Mouse (Mus musculus): ENCODE results near the gene Utp14b. TPM values are rescaled to one million over a fixed set of nuclear protein-coding genes. Genes with fewer than 3 reads are reported as not detected.

The Utp14b gene
- total RNA-seq, 2 experiments from 2014 or later: 0.98 to 1.1 TPM

DNA sequence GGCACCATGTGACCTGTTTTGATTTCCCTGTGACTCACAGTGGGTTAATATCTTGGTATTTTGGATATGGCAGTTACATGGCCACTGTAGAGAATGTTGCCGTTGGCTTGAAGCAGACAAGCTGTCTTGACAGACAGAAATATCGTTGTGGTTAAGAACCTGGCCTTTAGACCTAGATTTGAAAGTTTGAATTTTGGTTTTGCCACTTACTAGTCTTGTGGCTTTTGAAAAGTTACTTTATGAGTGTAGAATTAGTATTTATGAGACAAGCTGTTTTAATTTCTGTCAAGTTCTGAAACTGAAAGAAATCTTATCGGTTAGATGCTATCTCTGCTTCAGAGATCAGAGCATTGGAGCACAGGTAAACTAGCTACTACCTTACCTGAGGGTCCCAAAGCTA is 24.5 kb downstream of the Utp14b start:
- intact Hi-C loops (cut with DNase I): no loop called here
- no peak for DNase-seq

GRCm38 (mm10) chr1:78684128-78684527 is 26.3 kb downstream of the Utp14b start:
- no peak for DNase-seq

GRCm38 (mm10) chr1:78686872-78687271 is 29.0 kb downstream of the Utp14b start:
- peak; percentile 12 to 20 for DNase-seq

More at GRCm38 (mm10) chr1:78684128-78684527, 26.3 kb downstream of the Utp14b start:
- intact Hi-C loops (cut with DNase I): no loop called here

DNA sequence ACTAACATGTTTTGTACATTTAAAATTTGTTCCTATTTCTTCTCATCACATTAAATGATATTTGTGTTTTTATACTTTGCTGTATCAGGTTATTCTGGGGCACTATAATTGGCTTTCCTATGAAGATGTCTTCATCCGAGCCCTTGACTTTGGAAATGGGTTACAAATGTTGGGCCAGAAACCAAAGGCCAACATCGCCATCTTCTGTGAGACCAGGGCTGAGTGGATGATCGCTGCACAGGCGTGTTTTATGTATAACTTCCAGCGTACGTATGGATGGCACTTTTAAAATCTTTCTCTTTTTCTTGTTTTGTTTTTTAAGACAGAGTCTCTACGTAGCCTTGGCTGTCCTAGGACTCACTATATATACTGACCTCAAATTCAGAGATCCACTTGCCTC is 30.3 kb downstream of the Utp14b start:
- no peak for DNase-seq
- intact Hi-C loops (cut with DNase I): no loop called here

More at GRCm38 (mm10) chr1:78686872-78687271, 29.0 kb downstream of the Utp14b start:
- intact Hi-C loops (cut with DNase I): loop anchor here (1.0 kb wide), 1 partner anchor 151 kb away; no protein-coding TSS in a partner anchor

DNA sequence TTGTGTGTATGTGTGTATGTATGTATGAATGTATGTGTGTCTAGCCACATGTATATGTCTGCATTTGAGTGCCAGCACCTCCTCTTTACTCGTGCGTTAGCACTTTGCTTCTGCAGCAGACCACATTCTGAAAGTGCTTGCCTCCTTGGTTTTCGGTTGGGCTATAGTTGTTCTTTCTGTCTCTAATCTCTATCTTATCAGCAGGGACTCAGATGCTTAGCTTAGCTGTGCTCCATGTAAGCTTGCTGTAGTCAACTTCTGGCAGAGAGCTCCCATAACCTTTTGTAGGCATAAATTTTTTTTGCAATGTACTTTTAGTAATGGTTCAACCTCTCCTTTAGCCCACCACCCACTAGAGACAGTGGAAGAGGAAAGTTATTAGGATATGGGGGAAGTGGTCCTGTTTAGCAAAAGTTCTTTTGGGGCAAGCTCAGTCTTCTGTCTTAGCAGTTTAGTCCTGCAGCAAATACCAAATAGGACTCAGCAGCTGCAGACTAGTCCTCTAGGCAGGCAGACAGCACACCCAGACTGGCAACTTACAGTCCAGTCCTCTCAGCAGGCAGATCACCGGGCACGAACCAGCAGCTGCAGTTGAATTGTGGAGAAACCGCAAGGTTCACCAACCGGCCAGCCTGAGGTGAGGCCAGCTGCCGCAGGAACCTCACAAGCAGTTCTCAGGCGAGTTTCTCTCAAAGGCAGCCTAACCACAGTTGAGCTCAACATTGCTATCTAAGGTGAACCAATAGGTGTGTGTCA is 36.8 kb downstream of the Utp14b start:
- intact Hi-C loops (cut with DNase I): no loop called here
- no peak for DNase-seq

GRCm38 (mm10) chr1:78696305-78696704 is 38.5 kb downstream of the Utp14b start:
- no peak for DNase-seq
- intact Hi-C loops (cut with DNase I): no loop called here

DNA sequence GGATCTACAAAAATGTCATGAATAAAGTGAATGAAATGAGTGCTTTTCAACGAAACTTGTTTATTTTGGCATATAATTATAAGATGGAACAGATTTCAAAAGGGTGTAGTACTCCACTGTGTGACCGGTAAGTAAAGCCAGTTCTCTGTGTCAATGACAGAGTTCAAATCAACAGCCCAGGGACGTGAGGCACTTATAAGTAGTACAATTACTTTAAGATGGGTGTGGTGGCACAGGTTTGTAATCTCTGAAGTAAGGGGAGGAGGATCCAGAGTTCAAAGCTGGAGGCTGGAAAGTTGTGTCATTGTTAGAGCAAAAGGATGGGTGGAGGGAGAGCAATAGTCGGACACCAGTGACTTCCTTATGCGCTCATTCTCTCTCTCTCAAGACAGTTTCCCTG is 39.1 kb downstream of the Utp14b start:
- intact Hi-C loops (cut with DNase I): no loop called here
- no peak for DNase-seq

GRCm38 (mm10) chr1:78698138-78698537 is 40.3 kb downstream of the Utp14b start:
- DNase-seq: no peak
- intact Hi-C loops (cut with DNase I): no loop called here

GRCm38 (mm10) chr1:78701740-78702139 is 43.9 kb downstream of the Utp14b start:
- no peak for DNase-seq
- intact Hi-C loops (cut with DNase I): no loop called here

GRCm38 (mm10) chr1:78702282-78702963 is 44.6 kb downstream of the Utp14b start:
- intact Hi-C loops (cut with DNase I): no loop called here
- no peak for DNase-seq

- intact Hi-C loops (cut with DNase I): no loop called here
- DNase-seq: no peak
These were observed 45.1 kb downstream of the Utp14b start for GRCm38 (mm10) chr1:78702964-78703285.

DNA sequence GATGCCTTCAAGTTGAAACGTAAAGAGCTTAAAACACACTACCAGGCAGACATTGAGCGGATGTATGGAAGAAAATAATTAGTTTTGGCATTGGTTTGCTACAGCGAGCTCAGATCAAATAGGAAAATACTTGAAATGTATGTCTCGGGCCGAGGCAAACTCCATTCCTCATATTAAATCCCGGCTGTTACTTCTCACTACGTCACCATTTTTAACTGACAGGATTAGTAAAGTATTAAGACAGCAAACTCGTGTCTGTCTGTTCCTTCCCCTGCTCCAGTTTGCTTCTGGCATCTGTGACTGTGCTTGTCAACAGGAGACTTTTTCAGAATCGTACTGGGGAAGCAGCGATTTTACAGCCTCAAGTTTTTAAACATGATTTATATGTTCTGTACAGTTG is 48.5 kb downstream of the Utp14b start:
- intact Hi-C loops (cut with DNase I): no loop called here
- DNase-seq: no peak

- intact Hi-C loops (cut with DNase I): no loop called here
- no peak for DNase-seq
These were observed 49.4 kb downstream of the Utp14b start for GRCm38 (mm10) chr1:78707280-78707679.

GRCm38 (mm10) chr1:78710026-78710425 is 52.2 kb downstream of the Utp14b start:
- no peak for DNase-seq
- intact Hi-C loops (cut with DNase I): no loop called here

DNA sequence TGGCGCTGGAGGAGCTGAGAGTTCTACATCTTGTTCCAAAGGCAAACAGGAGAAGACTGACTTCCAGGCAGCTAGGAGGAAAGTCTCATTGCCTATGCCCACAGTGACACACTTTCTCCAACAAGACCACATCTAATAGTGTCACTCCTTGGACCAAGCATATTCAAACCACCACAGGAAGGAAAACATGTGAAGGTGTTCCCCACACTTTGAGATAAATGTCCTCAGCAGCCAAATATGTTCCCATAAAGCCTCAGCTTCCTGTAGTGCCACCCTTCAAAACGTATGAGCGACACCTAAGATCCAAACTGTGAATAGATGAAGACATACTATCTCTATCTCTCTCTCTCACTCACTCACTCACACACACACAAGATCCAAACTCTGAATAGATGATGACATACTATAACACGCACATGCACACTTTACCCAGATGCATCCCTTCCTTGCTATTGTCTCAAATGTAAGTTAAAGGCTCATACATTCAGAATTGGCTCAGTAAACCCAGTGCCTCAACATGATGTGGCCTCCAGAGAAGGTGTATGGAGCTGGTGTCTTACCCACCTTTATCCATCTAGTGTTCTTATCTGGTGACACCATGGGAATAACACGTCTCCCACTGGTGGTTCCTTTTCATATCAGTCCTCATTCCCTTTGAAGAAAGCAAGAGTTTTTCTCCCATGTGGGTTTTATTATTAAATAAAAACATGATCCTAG is 52.9 kb downstream of the Utp14b start:
- intact Hi-C loops (cut with DNase I): no loop called here
- DNase-seq: no peak

Other genes starting within 250 kb of the Utp14b start
- gene Farsb, start 169.1 kb upstream of the Utp14b start, total RNA-seq (2021): 10 to 100 TPM; 49.0 to 50.0 TPM
- gene Mogat1, start 147.0 kb upstream of the Utp14b start, total RNA-seq (2021): not detected
- not detected for gene BC035947, start 145.9 kb upstream of the Utp14b start, total RNA-seq (2021)
- gene Acsl3, start 213 bp upstream of the Utp14b start, total RNA-seq (2021): 1 to 10 TPM; 4.3 to 5.4 TPM
- 1 to 10 TPM; 1.5 TPM for gene Kcne4, start 158.7 kb downstream of the Utp14b start, total RNA-seq (2021)

Measured in heart, postnatal 36 days (tissue).